Mouse (Mus musculus) Muller cell, postnatal 12 days (primary cell): Measurements from ENCODE around the gene Tmem9.

Experiments used
- DNase-seq: peaks from one replicate; pipeline ENCODE4 v3.0.0-alpha.2; 2015; ENCODE audit errors: inconsistent ontology term

Tmem9 gene

GRCm38 (mm10) chr1:136007211-136008158 lies at the start of gene Tmem9:
TSS of gene Tmem9 (plus strand) at chr1:136008150.
- DNase-seq = peak; percentile 82

- peak; percentile 22 for DNase-seq
Observed at GRCm38 (mm10) chr1:135958483-135958882, 49.5 kb upstream of the Tmem9 start.

GRCm38 (mm10) chr1:135963177-135963576 lies 44.8 kb upstream of the Tmem9 start:
- DNase-seq = no peak

- DNase-seq = no peak
Observed at GRCm38 (mm10) chr1:135964561-135964960, 43.4 kb upstream of the Tmem9 start.

- DNase-seq = no peak
Observed at GRCm38 (mm10) chr1:135967739-135968138, 40.2 kb upstream of the Tmem9 start.

GRCm38 (mm10) chr1:135970486-135970885 lies 37.5 kb upstream of the Tmem9 start:
- DNase-seq = no peak

GRCm38 (mm10) chr1:135972576-135972975 lies 35.4 kb upstream of the Tmem9 start:
- no peak for DNase-seq

GRCm38 (mm10) chr1:135984105-135984504 lies 23.8 kb upstream of the Tmem9 start:
- DNase-seq = no peak

GRCm38 (mm10) chr1:135989876-135990275 lies 18.1 kb upstream of the Tmem9 start:
- DNase-seq = no peak

- DNase-seq = no peak
Observed at GRCm38 (mm10) chr1:135993470-135993869, 14.5 kb upstream of the Tmem9 start.

- DNase-seq = no peak
Observed at GRCm38 (mm10) chr1:135997537-135997936, 10.4 kb upstream of the Tmem9 start.

- no peak for DNase-seq
Observed at GRCm38 (mm10) chr1:135999720-136000287, 8.1 kb upstream of the Tmem9 start.

GRCm38 (mm10) chr1:136001438-136001837 lies 6.5 kb upstream of the Tmem9 start:
- no peak for DNase-seq

- DNase-seq = no peak
Observed at GRCm38 (mm10) chr1:136006292-136006748, 1.6 kb upstream of the Tmem9 start, which contains the start of gene Igfn1. TSS of gene Igfn1 (minus strand) at chr1:136006342.

- no peak for DNase-seq
Observed at GRCm38 (mm10) chr1:136008159-136008533, 196 bp downstream of the Tmem9 start.

GRCm38 (mm10) chr1:136010247-136010646 lies 2.3 kb downstream of the Tmem9 start:
- DNase-seq = no peak

GRCm38 (mm10) chr1:136013513-136013912 lies 5.6 kb downstream of the Tmem9 start:
- DNase-seq = no peak

- no peak for DNase-seq
Observed at GRCm38 (mm10) chr1:136014796-136015502, 7.0 kb downstream of the Tmem9 start.

GRCm38 (mm10) chr1:136017307-136017706 lies 9.4 kb downstream of the Tmem9 start:
- DNase-seq = no peak

GRCm38 (mm10) chr1:136017907-136018313 lies 10.0 kb downstream of the Tmem9 start:
- peak; percentile 89 for DNase-seq

GRCm38 (mm10) chr1:136018390-136019189 lies 10.6 kb downstream of the Tmem9 start:
- peak; percentile 43 for DNase-seq
